Mouse (Mus musculus) testis, adult 2 months (tissue): Measurements from ENCODE around the gene Man2b2. TPM values are rescaled to one million over a fixed set of nuclear protein-coding genes. Genes with fewer than 3 reads are reported as not detected.

ENCODE experiments used
- H3K27ac ChIP-seq: fragments of 200-500 bp; 2 replicates; pipeline ENCODE4 v1.5.1; 2012; ENCODE audit warnings: low read depth, low read length; ENCODE audit not compliant: control insufficient read depth, insufficient read depth
- H3K27me3 ChIP-seq: fragments of 200-500 bp; 2 replicates; pipeline ENCODE4 v1.6.1; 2012; ENCODE audit warnings: mild to moderate bottlenecking, low read length, moderate library complexity; ENCODE audit not compliant: control insufficient read depth, insufficient read depth
- H3K36me3 ChIP-seq: fragments of 200-500 bp; 2 replicates; pipeline ENCODE4 v1.6.1; 2012; ENCODE audit warnings: mild to moderate bottlenecking, low read length; ENCODE audit not compliant: control insufficient read depth, insufficient read depth
- H3K4me1 ChIP-seq: fragments of 200-500 bp; 2 replicates; pipeline ENCODE4 v1.6.1; 2012; ENCODE audit warnings: low read length; ENCODE audit not compliant: control insufficient read depth, insufficient read depth
- H3K4me3 ChIP-seq: fragments of 200-500 bp; 2 replicates; pipeline ENCODE4 v1.5.1; 2012; ENCODE audit warnings: low read depth, mild to moderate bottlenecking, low read length, moderate library complexity, mixed read lengths; ENCODE audit not compliant: control insufficient read depth
- CTCF ChIP-seq: fragments of 200-500 bp; IDR thresholded peaks from 2 replicates; pipeline ENCODE4 v1.5.1; 2012; ENCODE audit warnings: low read depth, mild to moderate bottlenecking, inconsistent platforms, low read length, moderate library complexity; ENCODE audit not compliant: control insufficient read depth, insufficient read depth, insufficient replicate concordance
- POLR2A ChIP-seq: fragments of 200-500 bp; IDR thresholded peaks from 2 replicates; pipeline ENCODE4 v1.6.1; 2012; ENCODE audit warnings: low read depth, mild to moderate bottlenecking, inconsistent platforms, low read length, moderate library complexity; ENCODE audit not compliant: control insufficient read depth
- polyA plus RNA-seq: library from polyadenylated mRNA; depleted of rRNA; stranded (reverse); fragments of >200 nt; gene quantifications from 2 replicates; pipeline ENCODE4 v1.2.3, GENCODE M21; 2012; rRNA removed

Gene Man2b2
- polyA plus RNA-seq, 1 experiment = 181 TPM

DNA sequence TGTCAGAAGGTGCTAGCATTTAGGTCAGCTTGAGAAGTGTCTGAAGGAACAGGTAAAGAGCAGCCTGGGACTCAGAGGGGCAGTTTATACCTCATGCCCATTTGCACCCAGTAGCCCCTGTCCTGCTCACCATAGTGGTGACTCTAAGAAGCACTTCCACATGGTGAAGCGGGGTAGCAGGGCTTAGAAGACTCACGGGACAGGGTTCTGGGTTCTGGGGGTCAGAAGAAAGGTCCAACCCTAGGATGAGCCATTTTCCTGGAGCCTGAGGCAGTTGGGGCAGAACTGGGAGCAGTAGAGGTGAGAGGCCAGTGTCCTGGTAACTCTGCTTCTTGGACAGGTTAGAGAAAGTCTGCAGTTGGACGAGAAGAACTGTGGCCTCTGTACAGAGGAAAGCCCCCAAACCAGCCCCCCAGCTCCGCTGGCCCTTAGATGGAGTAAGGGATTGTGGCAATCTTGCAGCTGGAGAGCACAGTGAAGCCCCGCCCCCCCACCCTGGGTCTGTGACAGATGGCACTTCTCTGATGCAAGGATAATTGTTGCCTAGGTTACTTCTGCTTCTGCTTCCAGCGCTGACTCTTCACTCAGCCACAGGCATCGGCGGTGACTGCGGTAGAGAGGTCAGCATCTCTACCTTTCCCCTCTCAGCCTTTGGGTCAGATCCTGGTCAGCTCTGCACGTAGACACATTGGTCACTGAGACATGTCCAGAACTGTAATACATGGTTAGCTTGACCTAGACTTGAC lies 63.3 kb downstream of the Man2b2 start:
- no peak overlapping the region; the same call in 1 of the 2 replicates for H3K27ac ChIP-seq
- TF ChIP-seq POLR2A (peak; percentile 39; the same call in 1 of the 2 replicates), CTCF (no peak)

DNA sequence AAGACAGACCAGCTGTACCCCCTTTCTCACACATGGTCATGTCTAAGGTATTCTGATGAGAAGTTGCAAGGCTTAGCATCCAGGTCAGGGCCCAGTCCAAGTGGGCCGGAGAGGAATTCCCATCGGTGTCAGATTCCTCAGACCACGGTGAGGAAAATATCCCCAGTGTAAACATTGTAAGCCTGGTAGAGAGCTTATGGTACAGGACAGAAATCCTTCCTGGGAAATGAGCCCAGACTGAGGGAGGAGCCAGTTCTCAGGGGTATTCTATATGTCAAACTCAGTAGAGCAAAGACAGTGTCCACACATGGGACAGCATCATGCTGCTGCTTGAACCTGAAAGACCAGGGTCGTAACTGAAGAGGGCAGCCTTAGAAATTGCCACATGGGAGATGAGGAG lies 70.6 kb downstream of the Man2b2 start:
- Histone ChIP-seq H3K4me3 (no peak overlapping the region), H3K36me3 (no peaks in the 10 kb centered on the region), H3K27ac (no peak overlapping the region), H3K27me3 (no peaks in the 10 kb centered on the region), H3K4me1 (no peaks in the 10 kb centered on the region)
- TF ChIP-seq CTCF (no peak), POLR2A (no peak)

More for the DNA sequence above, 63.3 kb downstream of the Man2b2 start:
- Histone ChIP-seq H3K4me3 (peak overlapping the region; percentile 77), H3K27me3 (no peaks in the 10 kb centered on the region), H3K4me1 (no peaks in the 10 kb centered on the region), H3K36me3 (no peaks in the 10 kb centered on the region)

DNA sequence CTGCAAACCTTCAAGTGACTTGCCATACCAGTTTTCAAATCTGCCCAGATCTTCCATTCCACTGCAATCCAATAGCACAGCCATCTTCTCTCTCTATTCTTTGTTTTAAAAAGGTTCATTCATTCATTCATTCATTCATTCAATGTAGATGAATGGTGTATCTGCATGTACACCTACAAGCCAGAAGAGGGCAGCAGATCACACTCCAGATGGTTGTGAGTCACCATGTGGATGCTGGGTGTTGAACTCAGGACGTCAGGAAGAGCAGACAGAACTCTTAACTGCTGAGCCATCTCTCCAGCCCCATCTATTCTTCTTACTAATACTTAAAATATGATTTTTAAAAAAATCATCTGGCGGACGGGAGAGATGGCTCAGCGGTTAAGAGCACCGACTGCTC lies 73.4 kb downstream of the Man2b2 start:
- no peaks in the 10 kb centered on the region for H3K27me3 ChIP-seq

More for the DNA sequence above, 73.4 kb downstream of the Man2b2 start:
- H3K27ac ChIP-seq = no peak overlapping the region
- no peaks in the 10 kb centered on the region for H3K36me3 ChIP-seq
- H3K4me3 ChIP-seq = no peak overlapping the region
- TF ChIP-seq CTCF (peak; percentile 37; the same call in 1 of the 2 replicates), POLR2A (no peak)
- H3K4me1 ChIP-seq = no peaks in the 10 kb centered on the region

Other genes with a start within 250 kb of the Man2b2 start
- 79.2 and 89.7 TPM in 2 replicates for gene Tbc1d14, start 237.4 kb downstream of the Man2b2 start, polyA plus RNA-seq
- gene D5Ertd579e, start 134.6 kb downstream of the Man2b2 start, polyA plus RNA-seq = 16.6 and 23.1 TPM in 2 replicates
- 22.6 and 22.9 TPM in 2 replicates for gene Bloc1s4, start 82.0 kb downstream of the Man2b2 start, polyA plus RNA-seq
- 76.5 and 86.7 TPM in 2 replicates for gene Mrfap1, start 33.9 kb downstream of the Man2b2 start, polyA plus RNA-seq
- 0.68 and 0.91 TPM in 2 replicates for gene Ppp2r2c, start 37.9 kb upstream of the Man2b2 start, polyA plus RNA-seq
- gene Wfs1, start 158.6 kb upstream of the Man2b2 start, polyA plus RNA-seq = 1.6 and 1.9 TPM in 2 replicates